In the genomic region with DNA sequence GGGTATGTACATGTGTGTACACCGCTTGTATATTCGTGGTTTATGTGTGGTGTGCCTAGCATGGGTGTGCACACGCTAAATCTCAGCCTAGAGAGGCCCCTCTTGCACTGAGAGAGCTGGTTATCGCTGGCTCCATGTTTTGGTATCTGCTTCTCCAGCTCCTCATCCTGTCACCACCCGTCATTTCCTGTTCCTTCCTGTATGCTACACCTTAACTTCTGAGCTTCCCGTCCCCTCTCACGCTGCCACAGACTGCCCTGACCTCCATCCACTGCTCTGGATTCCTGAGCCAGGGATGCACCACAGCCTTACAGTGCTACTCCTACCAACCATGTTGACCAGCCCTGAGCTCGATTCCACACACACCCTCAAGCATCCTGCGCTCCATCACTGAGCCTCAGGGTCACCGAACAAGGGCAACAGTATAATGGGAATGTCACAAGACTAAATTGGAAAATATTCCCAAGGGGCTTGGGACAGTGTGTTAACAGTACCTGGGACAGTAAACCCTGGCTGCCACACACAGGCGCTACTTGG, we compare ENCODE assay signal across 9 mouse cellular contexts. TPM values are rescaled to one million over a fixed set of nuclear protein-coding genes. Genes with fewer than 3 reads are reported as not detected.
DNase-seq lines count a peak whose midpoint lies in the region; ATAC-seq lines count a peak whose summit lies in the region.
"Had no signal": no experiment of that assay in that cellular context is flagged by ENCODE, and none has a peak within 500 bp of the region (broad histone marks: within the 10 kb centered on the region; RNA-seq: fewer than 3 reads in every experiment).

No protein-coding gene starts in this region.

- DNase-seq in heart, embryonic 10.5 days (ENCODE audit: low spot score) = peak; percentile 73
- no peak for DNase-seq in heart, adult 8-10 months (ENCODE audit: low spot score)
- no peak for DNase-seq in lung, postnatal 36 days
- DNase-seq in layer of hippocampus, adult 9-10 months (ENCODE audit: low spot score) = no peak

- H3K9ac ChIP-seq in lung, embryonic 15.5 days = no peak overlapping the region
- no peak overlapping the region for H3K9ac ChIP-seq in limb, embryonic 15.5 days

- no peaks in the 10 kb centered on the region for H3K9me3 ChIP-seq in heart, embryonic 10.5 days
- H3K9me3 ChIP-seq in lung, embryonic 15.5 days = no peaks in the 10 kb centered on the region
- H3K9me3 ChIP-seq in limb, embryonic 15.5 days = no peaks in the 10 kb centered on the region
- H3K9me3 ChIP-seq: midbrain, embryonic 10.5 days had no signal

- H3K36me3 ChIP-seq in heart, embryonic 10.5 days = peaks cover 69% of the 10 kb centered on the region
- peaks cover 54% of the 10 kb centered on the region for H3K36me3 ChIP-seq in lung, embryonic 15.5 days
- peaks cover 50% of the 10 kb centered on the region for H3K36me3 ChIP-seq in limb, embryonic 15.5 days

- no peak overlapping the region for H3K4me3 ChIP-seq in heart, embryonic 10.5 days
- H3K4me3 ChIP-seq in lung, embryonic 15.5 days = no peak overlapping the region
- H3K4me3 ChIP-seq in limb, embryonic 15.5 days = no peak overlapping the region
- H3K4me3 ChIP-seq: midbrain, embryonic 10.5 days had no signal

- peaks cover 60% of the 10 kb centered on the region for H3K4me1 ChIP-seq in heart, embryonic 10.5 days
- H3K4me1 ChIP-seq in lung, embryonic 15.5 days = peaks cover 38% of the 10 kb centered on the region
- H3K4me1 ChIP-seq in limb, embryonic 15.5 days = peaks cover 49% of the 10 kb centered on the region

- ATAC-seq in lung, embryonic 15.5 days (ENCODE audit: borderline replicate concordance, extremely low read depth, low FRiP score, low TSS enrichment) = no peak
- peak; percentile 22 for ATAC-seq in activated CD4-positive, CD25-positive, alpha-beta regulatory T cell, adult 4 months
- ATAC-seq in limb, embryonic 15.5 days (ENCODE audit: insufficient number of reproducible peaks, low FRiP score, low TSS enrichment, low read depth) = no peak
- ATAC-seq in cerebellum, adult (ENCODE audit: insufficient number of reproducible peaks, low FRiP score, low TSS enrichment) = no peak

- no peak overlapping the region for H3K4me2 ChIP-seq in lung, embryonic 15.5 days
- no peak overlapping the region for H3K4me2 ChIP-seq in limb, embryonic 15.5 days

- no peaks in the 10 kb centered on the region for H3K27me3 ChIP-seq in heart, embryonic 10.5 days (ENCODE audit: insufficient read depth, poor library complexity, severe bottlenecking)
- H3K27me3 ChIP-seq in lung, embryonic 15.5 days = no peaks in the 10 kb centered on the region
- no peaks in the 10 kb centered on the region for H3K27me3 ChIP-seq in limb, embryonic 15.5 days

- peak overlapping the region; percentile 65; the same call in 1 of the 2 replicates for H3K27ac ChIP-seq in heart, embryonic 10.5 days
- peak overlapping the region; percentile 47 for H3K27ac ChIP-seq in lung, embryonic 15.5 days
- peak overlapping the region; percentile 60; the same call in 1 of the 2 replicates for H3K27ac ChIP-seq in limb, embryonic 15.5 days

- 75% methylated on average over 11 of the region's 11 CpGs for WGBS in heart, embryonic 10.5 days
- 80% methylated on average over 11 of the region's 11 CpGs for WGBS in lung, embryonic 15.5 days
- WGBS in limb, embryonic 15.5 days = 86% methylated on average over 11 of the region's 11 CpGs

RNA-seq across cellular contexts. Expression of gene Ezr, which starts 39.5 kb away (rescaled TPM):
- polyA plus RNA-seq in heart, embryonic 10.5 days (2016; fragmentation: Nextera tagmentation; extraction: Ambion mirVana) = 121 and 125 TPM in 2 replicates
- 10 to 100 TPM; 29.1 to 38.7 (median 33.9) TPM for total RNA-seq in heart, adult 8-10 months (2022)
- 125 and 140 TPM in 2 replicates for polyA plus RNA-seq in lung, embryonic 15.5 days (2015; fragmentation: Nextera tagmentation; extraction: Ambion mirVana)
- 100 to 1,000 TPM; 112 to 143 TPM for polyA plus RNA-seq in activated CD4-positive, CD25-positive, alpha-beta regulatory T cell, adult 4 months (2017; shearing (Covaris generic))
- polyA plus RNA-seq in limb, embryonic 15.5 days (2015; fragmentation: Nextera tagmentation; extraction: Ambion mirVana) = 114 and 115 TPM in 2 replicates
